Comparison of ENCODE assay signal across 10 mouse cellular contexts in genomic region chr15:62500966-62501365, GRCm38 (mm10).
DNase-seq lines count a peak whose midpoint lies in the region; TF ChIP-seq lines count a peak whose summit lies in the region.
"Had no signal": no experiment of that assay in that cellular context is flagged by ENCODE, and none has a peak within 500 bp of the region (broad histone marks: within the 10 kb centered on the region; RNA-seq: fewer than 3 reads in every experiment).

No protein-coding gene starts in this region.

- H3K79me3 ChIP-seq in C2C12 (ENCODE audit: low read depth) = no peaks in the 10 kb centered on the region

- no peaks in the 10 kb centered on the region for H3K36me3 ChIP-seq in C2C12 (ENCODE audit: control insufficient read depth, insufficient read depth)
- H3K36me3 ChIP-seq: embryonic facial prominence, embryonic 15.5 days; hindbrain, embryonic 12.5 days had no signal

- TF ChIP-seq CTCF in C2C12 (IDR thresholded peaks at IDR 0.05; ENCODE audit: control insufficient read depth, insufficient read depth, insufficient read length) = no peak

- intact Hi-C loops in gastrocnemius, postnatal 14 days (cut with DNase I; ENCODE audit: low total_unique reads) = no loop called here
- intact Hi-C loops in left cerebral cortex, postnatal 14 days (cut with DNase I) = no loop called here

- no peak overlapping the region for H3ac ChIP-seq in C2C12 (ENCODE audit: control insufficient read depth, insufficient read length, low read depth)

- DNase-seq in 3134 (ENCODE audit: extremely low read depth, insufficient read length, low spot score) = peak; percentile 81
- DNase-seq in gastrocnemius, postnatal 14 days = peak; percentile 7
- DNase-seq in kidney, postnatal 25 days = peak; percentile 65 to 89
- DNase-seq in frontal cortex, postnatal 36 days (ENCODE audit: low spot score in 2 of 2) = no peak
- DNase-seq in left cerebral cortex, adult 9 months (ENCODE audit: low spot score in 2 of 2) = no peak
- no peak for DNase-seq in left cerebral cortex, postnatal 14 days (ENCODE audit: low spot score in 2 of 2)
- DNase-seq: lung, embryonic 14.5 days had no signal

- no peaks in the 10 kb centered on the region for H3K79me2 ChIP-seq in C2C12 (ENCODE audit: control insufficient read depth, insufficient read depth)

- no peak overlapping the region for H3K4me3 ChIP-seq in C2C12 (ENCODE audit: insufficient read depth, poor library complexity, severe bottlenecking)
- H3K4me3 ChIP-seq: embryonic facial prominence, embryonic 15.5 days; hindbrain, embryonic 12.5 days had no signal

- H3K27me3 ChIP-seq in C2C12 (ENCODE audit: control insufficient read depth, insufficient read depth, insufficient read length) = no peaks in the 10 kb centered on the region
- H3K27me3 ChIP-seq: embryonic facial prominence, embryonic 15.5 days; hindbrain, embryonic 12.5 days had no signal

TF ChIP-seq in C2C12, 6 proteins besides CTCF, POLR2A, EP300 and RAD21:
- TF ChIP-seq USF1 (IDR thresholded peaks at IDR 0.05; ENCODE audit: low read depth) (peak; percentile 89), MYOG (IDR thresholded peaks at IDR 0.05; ENCODE audit: control insufficient read depth, extremely low read depth, insufficient read length) (no peak), CEBPB (IDR thresholded peaks at IDR 0.05; ENCODE audit: low read depth) (peak; percentile 100), MAX (IDR thresholded peaks at IDR 0.05) (peak; percentile 97), FOSL1 (IDR thresholded peaks at IDR 0.05; ENCODE audit: insufficient read depth, low read length, poor library complexity, severe bottlenecking) (peak; percentile 88), MYOD1 (IDR thresholded peaks at IDR 0.05; ENCODE audit: control insufficient read depth, insufficient read length, low read depth) (peak; percentile 70)
TF ChIP-seq in C2C12: peak in this region for 5.

Comparison
In these comparisons a context has a peak if more than half of its experiments do, and no peak if none do; other contexts are left out.
1. DNase-seq: peak in 3134 (single experiment), gastrocnemius, postnatal 14 days (single experiment) and kidney, postnatal 25 days (2 of 2); none in frontal cortex, postnatal 36 days (0 of 2), left cerebral cortex, adult 9 months (0 of 2) and left cerebral cortex, postnatal 14 days (0 of 2).